Mouse (Mus musculus) kidney, adult 10 weeks (tissue): ENCODE measurements around the gene C1galt1. TPM values are rescaled to one million over a fixed set of nuclear protein-coding genes. Genes with fewer than 3 reads are reported as not detected.

ENCODE experiments used
- polyA plus RNA-seq: library from polyadenylated mRNA; stranded (reverse); fragments of 350-450 nt; fragmentation: Illumina TruSeq; extraction: RNeasy Lipid Tissue Mini Kit (QIAGEN cat#74804); gene quantifications from one replicate; pipeline ENCODE4 v1.2.3, GENCODE M21; 2014; ENCODE audit warnings: low read depth, low replicate concordance

Gene C1galt1
- polyA plus RNA-seq: 165 TPM

GRCm38 (mm10) chr6:7844802-7845679 is at the start of gene C1galt1:
TSS of gene C1galt1 (plus strand) at chr6:7844842.

Other genes starting within 250 kb of the C1galt1 start
- gene Asns, start 151.6 kb upstream of the C1galt1 start, polyA plus RNA-seq: 13.7 TPM